8 mouse cellular contexts compared by ENCODE assay signal in the genomic region with DNA sequence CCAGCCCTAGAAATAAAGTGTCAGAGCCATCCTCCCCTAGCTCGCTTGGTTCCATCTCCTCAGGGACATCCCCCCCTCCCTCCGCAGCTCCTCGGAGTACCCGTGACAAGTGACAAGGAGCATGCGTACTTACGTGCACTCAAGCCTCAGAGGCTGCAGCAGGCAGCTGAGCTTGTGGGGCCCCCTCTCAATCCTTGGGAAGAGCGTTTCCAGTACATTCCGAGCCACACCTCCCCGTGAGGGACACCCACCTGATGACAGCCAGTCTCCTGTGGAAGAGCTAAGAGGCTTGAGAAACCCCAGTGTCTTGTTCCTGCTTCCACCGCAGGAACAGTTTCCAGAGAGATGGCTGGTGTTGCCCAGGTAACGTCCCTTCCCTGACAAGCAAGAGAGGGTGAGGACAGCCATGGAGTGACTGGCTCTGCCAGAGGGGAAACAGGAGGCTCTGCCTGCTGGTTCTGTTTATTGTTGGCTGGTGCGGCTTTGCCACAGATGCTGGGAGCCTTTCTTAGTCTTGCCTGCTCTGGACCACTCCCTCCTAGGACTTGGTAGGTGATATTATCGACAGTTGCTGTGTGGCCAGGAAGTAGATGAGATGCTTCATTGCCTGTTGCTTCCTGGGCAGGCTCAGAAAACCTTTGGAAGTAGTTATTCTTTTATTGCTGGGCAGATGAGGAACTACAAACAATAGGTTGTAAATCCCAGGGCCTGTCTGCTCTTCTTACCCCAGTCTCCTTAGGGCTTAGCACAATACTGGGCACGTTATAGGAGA.
DNase-seq lines count a peak whose midpoint lies in the region; ATAC-seq and TF ChIP-seq lines count a peak whose summit lies in the region.

No protein-coding gene starts in this region.

- peak overlapping the region; percentile 53 for H3K4me2 ChIP-seq in heart, embryonic 11.5 days
- 0 out of 2 replicates have a peak overlapping the region, but pooled peaks have one; percentile 5 for H3K4me2 ChIP-seq in hindbrain, embryonic 12.5 days (replicated peaks)

- H3K79me2 ChIP-seq in heart, adult 2 months (replicated peaks; ENCODE audit: control insufficient read depth, insufficient read depth, low read length) = 0 out of 2 replicates have a peak, but pooled peaks cover 2% of the 10 kb centered on the region

- H3K9me3 ChIP-seq in heart, embryonic 11.5 days (replicated peaks; ENCODE audit: control insufficient read depth, low read length) = no peaks in the 10 kb centered on the region
- no peaks in the 10 kb centered on the region for H3K9me3 ChIP-seq in hindbrain, embryonic 12.5 days (replicated peaks)

- TF ChIP-seq EP300 in heart, adult 2 months (IDR thresholded peaks at IDR 0.05; ENCODE audit: insufficient read depth, low read depth, low read length) = no peak

- intact Hi-C loops in heart, adult 2 months (cut with DNase I) = no loop called here

- no peaks in the 10 kb centered on the region for H3K27me3 ChIP-seq in heart, embryonic 11.5 days (ENCODE audit: control insufficient read depth, insufficient read depth, low read length)
- no peaks in the 10 kb centered on the region for H3K27me3 ChIP-seq in heart, adult 2 months (ENCODE audit: control insufficient read depth, insufficient read depth, low read length)
- no peaks in the 10 kb centered on the region for H3K27me3 ChIP-seq in hindbrain, embryonic 12.5 days

- 27% methylated on average over 14 of the region's 14 CpGs for WGBS in heart, embryonic 11.5 days (ENCODE audit: insufficient replicate concordance)
- WGBS in heart, adult 2 months = 36% methylated on average over 14 of the region's 14 CpGs
- 49% methylated on average over 14 of the region's 14 CpGs for WGBS in hindbrain, embryonic 12.5 days

- H3K27ac ChIP-seq in heart, embryonic 11.5 days (ENCODE audit: low read depth, low read length) = peak overlapping the region; percentile 41
- H3K27ac ChIP-seq in heart, adult 2 months = no peak overlapping the region
- peak overlapping the region; percentile 67 for H3K27ac ChIP-seq in hindbrain, embryonic 12.5 days

- H3K4me3 ChIP-seq in heart, embryonic 11.5 days (ENCODE audit: low read depth, low read length) = peak overlapping the region; percentile 15; the same call in 1 of the 2 replicates
- H3K4me3 ChIP-seq in heart, adult 2 months = no peak overlapping the region
- no peak overlapping the region for H3K4me3 ChIP-seq in hindbrain, embryonic 12.5 days

- no peak for TF ChIP-seq CTCF in heart, adult 2 months (IDR thresholded peaks at IDR 0.05)
- no peak for TF ChIP-seq CTCF in brain, embryonic 14.5 days (IDR thresholded peaks at IDR 0.05; ENCODE audit: borderline replicate concordance, extremely low read depth, insufficient read depth, insufficient read length)

- H3K9ac ChIP-seq in heart, embryonic 11.5 days (ENCODE audit: low read depth, low read length) = peak overlapping the region; percentile 30; the same call in 1 of the 2 replicates
- no peak overlapping the region for H3K9ac ChIP-seq in heart, adult 2 months (ENCODE audit: low read depth, low read length)
- H3K9ac ChIP-seq in hindbrain, embryonic 12.5 days = no peak overlapping the region

- no peak for TF ChIP-seq POLR2A in heart, adult 2 months (IDR thresholded peaks at IDR 0.05; ENCODE audit: insufficient read depth, low read depth, low read length)
- TF ChIP-seq POLR2A in brain, embryonic 14.5 days (IDR thresholded peaks at IDR 0.05; ENCODE audit: borderline replicate concordance, extremely low read depth, insufficient read depth, insufficient read length, poor library complexity, severe bottlenecking) = no peak

- no peak for DNase-seq in heart, adult 2 months
- DNase-seq in brain, embryonic 14.5 days (ENCODE audit: low read depth) = peak; percentile 75
- DNase-seq in mesoderm, embryonic 11.5 days (ENCODE audit: low read depth, low spot score) = peak; percentile 39
- no peak for DNase-seq in cerebellum, adult 11-12 months
- DNase-seq in yolk sac, embryonic 10.5 days (ENCODE audit: low spot score) = no peak

- H3K36me3 ChIP-seq in heart, embryonic 11.5 days (ENCODE audit: control insufficient read depth, insufficient read depth, low read length) = no peaks in the 10 kb centered on the region
- H3K36me3 ChIP-seq in heart, adult 2 months (ENCODE audit: control insufficient read depth, insufficient read depth, low read length) = no peaks in the 10 kb centered on the region
- H3K36me3 ChIP-seq in hindbrain, embryonic 12.5 days = no peaks in the 10 kb centered on the region; the same call in 1 of the 2 replicates

- ATAC-seq in heart, embryonic 11.5 days (replicated peaks; ENCODE audit: insufficient number of reproducible peaks, low FRiP score, low TSS enrichment) = peak; percentile 47
- peak; percentile 55 for ATAC-seq in hindbrain, embryonic 12.5 days (ENCODE audit: low FRiP score)
- ATAC-seq in monocyte, adult 5-6 weeks (replicated peaks; ENCODE audit: insufficient number of reproducible peaks, low FRiP score, low TSS enrichment, poor library complexity, severe bottlenecking) = no peak

- peaks cover 23% of the 10 kb centered on the region for H3K4me1 ChIP-seq in heart, embryonic 11.5 days (ENCODE audit: control insufficient read depth, insufficient read depth, low read length)
- peaks cover 5% of the 10 kb centered on the region for H3K4me1 ChIP-seq in heart, adult 2 months (ENCODE audit: control insufficient read depth, insufficient read depth, low read length)
- peaks cover 56% of the 10 kb centered on the region for H3K4me1 ChIP-seq in hindbrain, embryonic 12.5 days

Comparison
In these comparisons a context has a peak if more than half of its experiments do, and no peak if none do; other contexts are left out.
1. DNase-seq: peak in brain, embryonic 14.5 days (single experiment) and mesoderm, embryonic 11.5 days (single experiment); none in heart, adult 2 months (0 of 2), cerebellum, adult 11-12 months (single experiment) and yolk sac, embryonic 10.5 days (single experiment).